Mouse (Mus musculus): ENCODE measurements around the gene Tgfb2.

The Tgfb2 gene

DNA sequence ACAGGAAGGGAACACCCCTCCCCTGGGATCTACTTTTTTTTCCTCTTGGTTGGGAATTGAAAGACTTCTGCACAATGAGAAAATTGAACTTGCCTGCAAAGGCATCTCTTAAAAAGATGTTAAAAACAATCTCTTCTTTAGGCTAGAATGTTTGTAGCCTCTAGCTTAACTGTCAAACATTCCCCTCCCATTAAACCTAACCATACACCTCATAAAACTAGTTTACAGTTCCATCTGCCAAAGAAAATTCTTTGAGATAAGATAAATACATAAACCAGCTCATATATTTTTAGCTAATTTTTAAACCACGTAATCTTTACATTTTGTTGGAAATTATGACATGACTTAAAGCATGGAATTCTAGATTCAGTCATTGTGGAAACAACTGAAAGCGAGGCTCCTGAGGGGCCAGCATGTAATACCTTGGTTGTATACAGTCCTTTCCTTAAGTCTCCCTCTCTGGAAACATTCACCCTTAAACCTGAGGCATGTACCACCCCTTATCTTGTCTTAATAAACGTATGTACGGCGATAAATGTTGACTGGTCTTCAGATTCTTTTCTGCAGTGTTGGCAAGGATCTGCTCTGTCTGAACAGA is 49.0 kb downstream of the Tgfb2 start:
- DNase-seq (ENCODE audit: extremely low spot score, low spot score) = no peak

DNA sequence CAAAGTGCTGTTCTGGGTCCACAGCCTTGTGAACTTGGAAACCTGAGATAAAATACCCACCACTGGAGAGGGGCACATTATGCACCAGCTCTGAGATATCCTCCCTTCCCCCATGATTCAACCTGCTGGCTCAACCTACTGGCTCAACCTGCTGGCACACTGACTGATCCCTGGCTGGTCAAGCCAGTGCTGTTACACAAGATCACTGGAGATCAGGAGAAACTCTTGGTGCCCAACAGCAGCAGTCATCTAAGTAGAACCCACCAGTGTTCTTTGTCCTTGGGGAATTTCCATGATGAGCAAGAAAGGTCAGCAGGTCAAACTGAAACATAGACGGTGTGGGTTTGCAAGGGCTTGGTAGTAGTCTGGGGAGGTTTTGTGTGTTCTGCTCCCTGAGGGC is 49.6 kb downstream of the Tgfb2 start:
- no peak for DNase-seq (ENCODE audit: extremely low spot score, low spot score)

DNA sequence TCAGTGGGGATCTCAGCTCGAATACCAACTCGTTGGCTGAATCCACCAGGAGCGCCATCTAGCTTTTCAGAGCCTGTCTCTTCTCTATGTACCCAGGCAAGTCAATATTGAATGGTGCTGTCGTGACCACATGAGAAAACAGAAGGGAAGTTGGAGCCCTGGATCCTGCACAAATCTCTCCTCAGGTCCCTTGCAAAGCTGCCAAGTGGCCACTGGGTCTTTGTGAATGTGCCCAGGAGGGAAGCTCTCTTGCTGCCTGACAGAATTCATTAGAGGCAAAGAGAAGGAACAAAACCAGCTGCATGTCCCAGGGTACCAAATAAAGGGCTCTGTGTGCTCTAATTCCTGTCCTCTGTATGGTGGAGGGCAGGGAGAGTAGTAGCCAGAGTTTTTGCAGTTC is 50.7 kb downstream of the Tgfb2 start:
- DNase-seq (ENCODE audit: extremely low spot score, low spot score) = no peak

DNA sequence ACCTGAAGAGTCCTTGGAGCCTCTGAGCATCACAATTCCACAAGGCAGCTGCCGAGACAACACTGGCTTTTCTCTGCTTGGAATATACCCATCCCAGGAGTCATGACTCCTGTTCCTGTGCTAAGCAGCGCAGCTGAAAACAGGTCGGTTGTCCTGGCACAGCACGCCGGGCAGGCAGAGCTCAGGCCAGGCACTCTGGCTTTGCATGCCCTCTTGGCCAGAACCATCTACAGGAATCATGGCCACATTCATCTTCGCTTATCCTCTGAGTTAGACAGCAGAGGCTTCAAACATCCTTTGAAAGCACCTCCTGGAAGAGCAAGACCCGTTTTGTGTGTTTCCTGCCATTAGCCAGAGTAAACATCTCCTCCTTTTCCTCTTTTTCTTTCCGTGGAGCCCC is 53.6 kb downstream of the Tgfb2 start:
- DNase-seq (ENCODE audit: extremely low spot score, low spot score) = no peak

DNA sequence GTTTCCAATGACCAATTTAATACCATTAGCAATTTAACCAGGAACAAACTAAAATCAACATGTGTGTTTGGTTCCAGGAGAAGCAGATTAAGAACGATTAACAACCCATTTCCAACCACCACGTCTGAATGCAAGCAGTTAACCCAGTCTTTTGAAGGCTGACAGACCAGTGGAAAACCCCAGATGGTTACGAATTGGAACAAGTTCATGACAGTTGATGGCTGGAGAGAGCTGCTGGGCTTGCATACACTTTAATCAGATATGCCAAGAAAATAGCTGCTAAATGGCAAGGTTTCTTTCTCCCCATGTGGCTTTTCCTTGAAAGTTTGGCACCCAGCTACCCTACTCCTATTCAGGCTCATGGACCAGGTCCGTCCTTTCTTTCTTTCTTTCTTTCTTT is 55.8 kb downstream of the Tgfb2 start:
- DNase-seq (ENCODE audit: extremely low spot score, low spot score) = no peak

DNA sequence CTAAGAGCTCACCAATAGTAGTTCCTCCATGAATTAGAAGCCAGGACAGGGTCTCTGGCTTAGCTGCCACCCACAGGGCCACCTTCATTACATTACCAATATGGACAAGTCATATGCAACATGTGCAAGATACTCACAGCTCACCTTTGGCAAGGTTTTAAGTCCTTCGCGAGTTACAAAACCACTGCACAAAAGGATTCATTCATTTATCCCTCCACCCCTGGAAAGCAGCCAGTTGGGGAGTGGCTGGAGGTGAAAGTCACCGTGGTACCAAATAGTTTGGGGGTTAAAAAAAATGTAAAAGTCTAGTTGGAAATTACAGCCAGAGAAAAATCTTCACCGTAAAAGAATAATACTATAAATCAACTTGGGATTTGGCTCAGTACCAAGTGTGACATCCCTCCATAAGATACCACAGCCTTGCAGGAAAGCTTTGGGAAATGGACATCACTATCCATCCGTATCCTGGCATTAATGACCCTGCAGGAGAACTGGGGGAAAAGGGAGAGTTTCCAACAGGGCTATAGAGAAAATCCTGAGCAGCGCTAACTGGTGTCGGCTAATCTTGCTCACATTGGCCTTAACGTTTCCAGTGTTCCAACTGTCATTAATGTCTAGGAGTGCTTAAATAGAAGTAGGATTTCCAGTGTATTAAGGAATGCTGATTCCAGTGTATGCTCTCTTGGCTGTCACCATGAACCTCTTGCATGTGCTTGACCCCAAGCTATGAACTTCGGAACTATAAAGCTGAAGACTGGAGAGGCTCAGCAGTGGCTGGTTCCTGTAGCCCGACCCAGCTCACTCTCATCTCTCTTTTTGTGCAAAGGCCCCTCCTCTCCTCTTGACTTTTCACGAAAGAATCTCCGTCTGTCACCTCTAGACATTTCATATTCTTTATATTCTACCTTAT is 68.2 kb downstream of the Tgfb2 start:
- no peak for DNase-seq (ENCODE audit: extremely low spot score, low spot score)

DNA sequence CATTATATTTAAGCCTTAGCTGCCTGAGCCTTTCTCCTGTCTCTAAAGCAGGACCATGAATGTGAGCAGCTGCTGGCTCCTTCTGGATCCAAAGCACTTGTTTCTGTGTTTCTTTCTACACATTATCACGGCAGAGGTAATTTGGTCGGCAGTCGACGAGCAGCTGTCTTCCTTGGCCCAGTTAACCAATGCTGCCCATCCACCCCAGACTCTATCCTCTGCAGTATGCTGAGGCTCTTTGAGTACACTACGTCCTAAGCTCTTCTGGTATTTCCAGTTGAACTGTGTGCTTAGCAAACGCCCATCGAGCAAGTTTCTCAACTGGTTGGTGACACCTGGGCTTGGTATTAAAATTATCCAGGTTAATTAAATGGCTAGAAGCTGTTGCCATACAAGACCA is 70.7 kb downstream of the Tgfb2 start:
- DNase-seq (ENCODE audit: extremely low spot score, low spot score) = no peak

DNA sequence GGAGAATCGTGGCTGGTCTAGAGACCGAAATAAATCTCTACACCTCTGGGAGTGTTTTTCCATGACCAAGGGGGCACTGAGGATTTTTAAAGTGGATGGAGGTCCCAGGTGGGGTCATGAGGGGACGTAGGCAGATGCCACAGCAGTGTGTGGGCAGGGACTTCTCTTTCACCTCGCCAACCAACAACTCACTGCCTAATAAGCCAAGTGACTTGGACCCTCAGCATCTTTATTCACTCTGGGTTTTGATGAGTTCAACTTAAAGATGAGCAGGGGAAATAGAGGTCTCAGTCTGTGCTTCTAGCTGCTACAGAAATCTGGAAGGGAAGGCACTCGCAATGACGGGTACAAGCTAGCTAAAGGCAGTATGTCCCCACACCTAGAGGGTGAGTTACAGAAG is 74.3 kb downstream of the Tgfb2 start:
- DNase-seq (ENCODE audit: extremely low spot score, low spot score) = no peak

DNA sequence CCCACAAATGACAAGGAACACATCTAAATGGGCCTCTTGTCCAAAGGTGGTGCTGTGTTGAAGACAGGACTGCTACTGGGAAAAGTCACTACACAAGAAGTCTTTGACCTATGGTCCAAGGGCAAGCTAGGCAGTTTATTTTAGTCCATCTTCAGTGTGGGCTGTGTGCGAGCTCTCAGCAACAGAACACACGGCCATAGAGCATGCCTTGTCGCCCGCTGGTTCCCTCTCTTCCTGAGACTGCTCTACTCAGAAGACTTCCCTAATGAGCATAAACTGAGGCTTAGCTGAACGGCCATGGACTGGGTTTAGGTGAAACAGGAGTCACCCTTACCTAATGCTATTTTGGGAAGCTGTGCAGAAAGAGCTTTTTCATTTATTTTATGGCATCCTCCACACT is 74.8 kb downstream of the Tgfb2 start:
- DNase-seq (ENCODE audit: extremely low spot score, low spot score) = no peak

DNA sequence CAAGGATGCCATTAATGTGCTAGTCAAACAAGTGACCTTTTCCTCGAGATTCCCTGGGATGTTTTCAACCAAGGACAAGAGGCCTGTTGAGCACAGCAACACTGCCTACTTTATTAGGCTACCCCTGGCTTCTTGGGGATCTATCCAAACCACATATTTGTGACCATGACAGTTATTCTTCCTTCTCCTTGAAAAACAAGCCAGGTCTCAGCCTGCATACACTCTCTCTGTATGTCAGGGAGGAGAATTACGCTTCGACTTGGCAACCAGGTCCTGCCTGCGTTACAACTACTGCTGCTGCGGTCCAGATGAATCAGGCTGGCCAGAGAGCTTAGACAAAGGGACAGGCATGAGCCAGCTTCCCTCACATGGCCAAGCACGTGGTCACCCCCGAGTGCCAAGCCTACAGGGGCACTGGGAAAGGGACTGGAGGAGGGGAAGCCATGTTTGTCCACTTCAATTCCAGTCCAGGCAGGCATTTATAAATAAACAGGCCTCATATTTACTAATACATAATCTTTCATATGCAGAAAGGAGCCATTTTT is 78.3 kb downstream of the Tgfb2 start:
- no peak for DNase-seq (ENCODE audit: extremely low spot score, low spot score)

DNA sequence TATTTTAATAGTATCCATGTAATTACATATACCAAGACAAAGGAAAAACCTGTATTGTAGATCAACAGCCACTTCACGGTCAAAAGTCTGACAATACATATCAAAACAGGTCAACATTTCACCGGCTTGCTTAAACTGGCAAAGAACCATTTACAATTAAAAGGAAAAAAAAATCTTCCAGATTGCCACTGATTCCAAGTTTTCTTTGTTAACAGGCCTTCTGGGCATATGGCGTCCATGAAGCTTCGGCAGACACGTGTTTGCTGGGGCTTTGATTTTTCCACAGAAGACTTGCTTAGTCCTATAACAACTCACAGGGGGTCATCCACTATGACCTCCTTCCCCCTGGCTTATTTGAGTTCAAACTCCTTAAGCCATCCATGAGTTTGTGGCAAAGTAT is 81.3 kb downstream of the Tgfb2 start:
- DNase-seq (ENCODE audit: extremely low spot score, low spot score) = no peak

DNA sequence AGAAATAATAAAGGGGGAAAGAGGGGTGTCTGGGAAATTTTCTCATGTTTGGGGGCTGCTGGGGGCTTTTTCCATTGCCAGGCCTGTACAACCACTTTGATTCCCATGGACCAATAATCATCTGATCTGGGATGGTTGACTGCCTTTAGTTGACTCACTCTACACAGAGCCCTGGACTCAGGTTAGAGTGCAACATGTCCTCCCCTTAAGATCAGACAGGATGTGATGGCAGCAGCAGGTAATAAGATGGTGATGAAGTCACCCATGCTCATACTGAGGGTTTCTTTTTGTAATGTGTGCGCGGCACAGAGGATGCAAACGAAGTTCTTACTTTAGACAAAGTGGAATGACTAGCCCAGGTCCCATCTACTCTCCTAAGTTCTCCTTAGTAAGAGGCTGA is 84.0 kb downstream of the Tgfb2 start:
- DNase-seq (ENCODE audit: extremely low spot score, low spot score) = no peak

DNA sequence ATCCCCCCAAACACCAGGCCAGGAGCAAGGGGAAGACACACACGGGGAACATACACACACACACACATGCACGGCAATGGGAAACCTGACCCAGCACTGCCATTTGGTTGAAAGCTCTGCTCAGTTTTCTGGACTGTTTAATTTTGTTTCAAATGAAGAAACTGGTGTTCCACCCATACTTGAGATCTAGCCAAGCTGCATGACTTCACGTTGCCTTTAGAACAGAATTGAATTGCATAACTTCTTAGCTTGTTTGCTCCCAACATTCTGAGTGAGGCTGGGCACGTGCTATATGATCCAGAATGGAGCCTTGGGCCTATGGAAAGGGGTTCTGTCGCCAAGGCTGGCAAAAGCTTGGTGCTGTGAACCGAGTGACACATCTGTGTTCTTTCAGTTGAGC is 87.5 kb downstream of the Tgfb2 start:
- no peak for DNase-seq (ENCODE audit: extremely low spot score, low spot score)

DNA sequence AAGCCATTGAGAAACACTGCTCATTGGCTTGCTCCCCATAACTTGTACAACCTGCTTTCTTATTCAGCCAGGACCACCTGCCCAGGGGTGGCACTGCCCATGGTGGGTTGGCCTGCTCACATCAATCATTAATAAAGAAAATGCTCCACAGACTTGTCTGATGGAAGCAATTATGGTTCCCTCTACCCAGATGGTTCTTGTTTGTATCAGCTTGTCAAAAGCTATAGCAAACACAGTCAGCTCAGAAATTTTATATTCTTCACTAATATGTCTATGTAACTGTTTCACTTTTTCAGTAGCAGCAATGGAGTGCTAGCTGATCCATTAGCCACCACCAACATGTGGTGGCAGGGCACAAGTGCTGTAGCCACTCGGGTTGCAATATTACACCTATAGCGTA is 94.4 kb downstream of the Tgfb2 start:
- no peak for DNase-seq (ENCODE audit: extremely low spot score, low spot score)

DNA sequence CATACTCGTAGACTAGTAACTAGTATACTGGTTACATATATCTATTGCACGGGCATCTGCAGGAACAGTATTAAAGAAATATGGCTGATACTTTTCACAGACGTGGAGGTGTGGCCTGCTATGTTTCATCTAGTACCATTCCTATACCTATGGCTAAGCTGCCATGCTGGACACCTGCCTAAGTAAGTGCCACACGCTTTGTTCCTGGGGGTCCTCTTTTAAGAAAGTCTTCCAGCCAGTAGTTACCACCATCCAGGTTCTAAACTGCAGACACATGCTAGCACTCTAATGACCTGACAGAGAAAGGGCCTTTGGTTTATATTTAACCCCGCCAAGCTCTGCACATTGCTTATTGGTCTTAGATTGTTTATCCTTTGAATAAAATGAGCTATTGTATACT is 95.3 kb downstream of the Tgfb2 start:
- no peak for DNase-seq (ENCODE audit: extremely low spot score, low spot score)

DNA sequence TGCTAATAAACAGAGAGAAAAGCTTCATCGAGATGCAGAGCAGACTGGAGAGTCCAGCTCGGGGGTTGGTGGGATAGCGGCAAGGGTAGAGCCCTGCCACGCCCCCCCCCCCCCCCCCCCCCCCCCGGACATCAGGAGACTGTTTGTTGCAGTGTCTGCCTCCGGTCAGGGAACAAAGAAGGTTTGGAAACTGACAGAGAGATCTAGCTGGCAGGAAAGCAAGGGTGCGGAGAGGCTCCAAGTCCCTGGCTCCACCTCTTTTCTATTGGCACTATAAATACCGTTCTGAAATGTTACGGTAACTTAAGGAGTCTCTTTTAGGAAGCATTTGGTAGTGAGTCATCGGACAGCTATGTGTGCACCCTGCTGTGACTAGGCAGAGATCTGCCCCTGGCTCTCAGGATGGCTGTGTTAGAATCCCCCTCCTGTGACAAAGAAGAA is 96.0 kb downstream of the Tgfb2 start:
- DNase-seq (ENCODE audit: extremely low spot score, low spot score) = peak; percentile 18

DNA sequence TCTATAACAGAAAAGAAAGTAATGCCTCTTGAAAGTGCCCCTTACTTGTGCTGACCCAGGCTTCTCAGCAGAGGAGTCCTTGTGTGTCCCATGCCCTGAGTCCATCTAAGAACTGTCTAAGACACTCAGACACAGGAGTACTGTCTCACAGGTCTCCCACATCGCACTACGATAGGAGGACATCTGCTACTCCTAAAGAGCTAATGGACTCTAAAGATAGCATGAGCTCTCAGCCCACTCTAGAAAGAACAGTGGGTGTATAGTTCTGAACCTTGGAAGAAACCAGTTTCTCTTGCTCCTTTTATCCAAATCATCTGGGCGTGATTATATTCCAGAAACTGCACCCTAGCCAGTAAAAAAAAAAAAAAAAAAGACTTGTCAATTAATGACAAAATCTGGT is 97.7 kb downstream of the Tgfb2 start:
- DNase-seq (ENCODE audit: extremely low spot score, low spot score) = no peak

DNA sequence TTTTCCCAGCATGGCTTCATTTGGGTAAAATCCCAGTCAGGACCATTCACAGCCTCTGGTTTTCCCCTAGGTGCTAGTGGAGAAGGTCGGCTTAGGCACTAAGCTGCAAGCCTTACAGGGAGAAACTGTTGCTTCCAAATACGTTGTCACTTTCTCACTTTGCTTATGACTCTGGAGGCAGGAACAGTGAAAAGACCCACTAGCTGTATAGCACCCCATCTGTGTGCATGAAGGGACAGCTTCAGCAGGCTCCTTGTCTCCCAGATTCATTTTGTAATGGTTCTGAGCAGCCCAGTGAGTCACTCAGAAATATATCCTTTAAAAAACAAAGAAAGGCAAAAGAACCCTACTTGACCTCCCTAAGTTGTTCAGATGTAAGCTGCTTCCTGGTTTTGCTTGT is 100.2 kb downstream of the Tgfb2 start:
- no peak for DNase-seq (ENCODE audit: extremely low spot score, low spot score)

DNA sequence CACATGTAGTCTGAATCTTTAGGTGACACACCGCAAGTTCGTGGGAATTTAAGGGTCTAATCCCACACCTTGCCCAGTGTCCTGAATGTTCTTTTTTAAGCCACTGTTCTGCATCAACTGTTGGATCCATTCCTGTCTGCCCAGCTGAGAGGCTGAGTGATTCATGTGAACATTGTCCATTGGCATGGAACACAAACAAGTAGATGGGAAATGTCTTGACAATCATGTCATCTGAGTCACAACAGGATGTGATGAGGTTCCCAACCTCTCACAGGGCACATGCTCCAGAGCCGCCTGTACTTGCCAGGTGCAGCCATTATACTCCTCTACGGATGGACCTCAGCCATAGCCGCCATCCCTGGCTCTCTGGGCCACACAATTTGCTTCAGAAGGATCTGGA is 101.7 kb downstream of the Tgfb2 start:
- DNase-seq (ENCODE audit: extremely low spot score, low spot score) = no peak

DNA sequence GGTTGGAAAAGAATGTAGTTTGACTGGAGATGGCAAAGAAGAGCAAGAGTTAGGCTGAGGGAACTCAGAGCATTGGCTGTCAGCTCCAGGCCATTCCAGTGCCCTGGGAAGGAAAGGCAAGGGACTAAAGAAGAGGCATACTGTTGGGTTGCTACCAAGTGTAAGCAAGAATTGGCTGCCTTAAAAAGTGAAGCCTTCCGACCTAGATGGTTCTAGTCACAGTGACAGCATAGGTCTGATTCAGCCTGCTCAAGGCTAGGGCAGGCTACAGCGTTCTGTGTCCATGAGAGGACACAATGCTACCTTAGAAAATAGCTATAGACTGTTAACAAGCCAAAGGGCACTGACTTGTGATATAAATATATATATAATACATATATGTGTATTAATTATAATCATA is 117.6 kb downstream of the Tgfb2 start:
- no peak for DNase-seq (ENCODE audit: extremely low spot score, low spot score)

DNA sequence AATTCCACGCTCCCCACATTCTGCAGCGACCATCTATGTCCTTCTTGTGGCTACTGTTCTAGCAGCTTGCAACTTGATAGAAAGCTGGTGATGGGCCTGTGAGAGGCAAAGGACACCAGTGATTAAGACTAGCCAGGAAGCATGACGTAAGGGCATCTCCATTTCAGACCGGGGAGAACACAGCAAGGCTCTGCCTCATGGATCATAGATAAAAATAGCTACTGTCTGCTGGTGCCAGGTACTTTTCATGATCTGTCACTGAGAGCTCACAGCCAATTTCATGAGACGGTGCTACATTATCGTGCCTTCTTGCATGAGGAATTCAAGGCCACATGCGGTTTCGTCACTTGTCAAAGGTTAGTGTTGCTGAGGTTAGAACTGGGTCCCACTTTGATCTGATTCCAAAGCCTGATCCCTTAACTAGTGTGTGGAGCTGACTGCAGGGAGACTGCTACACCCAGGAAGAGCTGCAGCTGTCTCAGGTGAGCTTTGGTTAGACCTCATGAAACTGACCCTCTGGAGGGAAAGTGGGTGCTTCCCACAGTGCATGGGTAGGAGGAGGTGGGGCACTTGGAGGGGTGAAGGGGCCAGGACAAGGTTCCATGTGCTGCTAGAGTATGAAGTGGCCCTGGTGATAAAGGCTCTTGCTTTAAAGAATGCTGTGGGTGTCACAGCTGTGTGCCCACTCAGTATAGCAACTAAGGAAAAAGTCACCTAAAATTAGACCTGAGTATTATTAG is 118.6 kb downstream of the Tgfb2 start:
- DNase-seq (ENCODE audit: extremely low spot score, low spot score) = no peak

DNA sequence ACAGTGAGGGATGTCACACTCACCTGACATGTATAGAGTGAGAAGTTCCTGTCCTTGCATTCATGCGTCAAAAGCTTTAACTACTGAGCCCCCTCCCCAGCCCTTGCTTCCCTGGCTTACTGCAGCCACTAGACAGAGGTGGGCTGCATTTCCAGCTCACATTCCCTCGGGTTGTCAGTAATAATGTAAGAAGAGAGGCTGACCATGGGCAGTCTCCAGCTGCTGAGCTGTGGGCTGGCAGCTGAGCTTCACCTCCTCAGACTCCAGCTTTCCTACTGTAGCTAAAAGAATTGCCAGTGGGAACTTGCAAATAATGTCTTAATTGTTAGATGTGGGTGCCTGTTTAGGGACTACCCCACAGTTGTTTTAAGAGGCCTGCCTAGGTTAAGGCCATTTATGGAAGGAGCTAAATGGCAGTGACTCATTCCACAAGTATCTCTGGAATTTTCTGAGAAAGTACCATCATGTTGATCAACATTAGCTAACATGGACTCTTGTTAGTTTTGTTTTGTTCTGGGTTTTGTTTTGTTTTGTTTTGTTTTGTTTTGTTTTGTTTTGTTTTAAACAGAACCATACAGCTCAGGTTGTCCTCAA is 120.1 kb downstream of the Tgfb2 start:
- DNase-seq (ENCODE audit: extremely low spot score, low spot score) = no peak
